Mouse (Mus musculus): ENCODE measurements around the gene Afap1. TPM values are rescaled to one million over a fixed set of nuclear protein-coding genes. Genes with fewer than 3 reads are reported as not detected.

Gene Afap1
- total RNA-seq, 4 experiments from 2014 or later, result 26.1 to 37.1 (median 28.7) TPM

DNA sequence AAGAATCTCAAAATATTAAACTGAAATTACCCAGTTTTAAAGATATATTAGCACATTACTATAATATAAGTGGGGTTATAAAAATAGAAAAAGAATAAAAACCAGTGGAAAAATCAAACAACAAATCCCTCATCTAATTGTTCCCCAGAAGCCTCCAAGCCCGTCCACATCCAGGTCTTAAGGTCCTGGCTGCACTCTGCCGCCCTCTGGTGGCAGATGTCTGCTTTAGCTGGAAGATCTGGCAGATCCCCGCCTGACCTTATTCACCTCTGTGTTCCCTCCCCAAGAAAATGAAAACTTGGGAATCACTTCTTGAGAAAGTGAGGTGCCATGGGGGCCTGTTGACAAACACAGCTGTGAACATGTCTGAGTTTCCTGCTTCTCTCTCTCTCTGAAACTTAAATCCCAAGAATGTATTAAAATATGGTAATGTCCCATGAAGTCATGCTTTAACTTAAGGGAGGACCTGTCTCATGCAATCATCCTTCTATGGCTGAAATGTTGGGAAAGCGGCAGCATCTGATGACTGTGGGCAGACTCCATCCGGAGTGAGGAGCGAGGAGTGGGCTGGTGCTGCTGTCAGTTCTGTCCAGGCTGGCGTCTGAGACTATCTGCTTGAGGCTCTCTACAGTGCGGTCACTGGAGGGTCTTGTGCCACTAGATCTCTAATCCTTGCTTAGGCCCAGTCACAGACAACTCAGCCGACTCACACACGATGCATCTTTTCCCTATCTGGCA, 78.9 kb downstream of the Afap1 start:
- peak in 1 of 2 experiments; percentile 56 for DNase-seq (ENCODE audit: low spot score in 2 of 2)

DNA sequence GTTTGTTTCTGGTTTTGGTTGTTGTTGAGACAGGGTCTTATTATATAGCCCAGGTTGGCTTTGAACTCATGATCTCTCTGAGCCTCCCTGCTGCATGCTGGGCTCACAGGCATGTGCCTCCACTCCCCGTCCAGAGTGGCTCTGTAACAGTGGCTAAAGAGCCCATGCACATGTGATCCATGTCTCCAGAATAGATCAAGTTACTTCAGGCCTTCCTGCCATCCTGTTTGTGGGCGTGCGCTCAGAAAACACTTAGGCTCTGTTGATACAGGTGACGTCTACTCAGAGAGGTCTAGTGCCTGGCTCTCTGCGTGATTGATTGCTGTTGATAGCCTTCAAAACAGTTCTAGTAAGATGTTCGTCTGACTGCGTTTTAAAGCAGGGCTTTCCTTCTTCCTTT, 79.6 kb downstream of the Afap1 start:
- no peak for DNase-seq (ENCODE audit: low spot score in 2 of 2)

DNA sequence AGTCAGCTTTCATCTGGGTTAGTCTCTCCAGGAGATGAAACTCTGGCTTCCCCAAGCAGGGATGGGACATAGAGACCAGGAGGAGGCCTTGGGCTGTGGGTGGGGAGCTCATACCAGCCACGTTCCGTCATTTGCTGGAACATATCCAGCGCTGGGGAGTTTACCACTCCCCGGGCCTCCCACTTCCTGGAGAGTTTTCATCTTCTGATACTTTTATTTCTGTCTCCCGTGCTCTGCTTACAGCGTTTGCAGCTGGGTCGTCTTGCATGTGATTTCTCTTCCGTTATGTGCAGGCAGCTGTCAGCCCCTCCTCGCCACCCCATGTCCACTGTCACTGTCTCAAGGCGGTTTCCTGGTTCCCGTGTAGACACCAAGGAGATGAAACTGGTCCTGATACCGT, 80.7 kb downstream of the Afap1 start:
- DNase-seq (ENCODE audit: low spot score in 2 of 2), result no peak

DNA sequence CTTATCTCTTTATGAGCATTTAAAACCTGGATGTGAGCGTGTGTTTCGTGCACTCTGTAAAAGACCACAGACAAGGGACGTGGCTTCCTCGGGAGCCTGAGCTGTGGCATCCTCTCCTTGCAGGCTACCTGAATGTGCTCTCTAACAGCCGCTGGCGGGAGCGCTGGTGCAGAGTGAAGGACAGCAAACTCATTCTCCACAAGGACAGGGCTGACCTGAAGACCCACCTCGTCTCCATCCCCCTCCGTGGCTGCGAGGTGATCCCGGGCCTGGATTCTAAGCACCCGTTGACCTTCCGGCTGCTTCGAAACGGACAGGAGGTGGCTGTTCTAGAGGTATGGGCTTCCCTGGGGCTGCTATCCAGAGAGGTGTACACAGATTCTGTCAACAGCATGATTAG, 81.1 kb downstream of the Afap1 start:
- DNase-seq (ENCODE audit: low spot score in 2 of 2), result no peak

DNA sequence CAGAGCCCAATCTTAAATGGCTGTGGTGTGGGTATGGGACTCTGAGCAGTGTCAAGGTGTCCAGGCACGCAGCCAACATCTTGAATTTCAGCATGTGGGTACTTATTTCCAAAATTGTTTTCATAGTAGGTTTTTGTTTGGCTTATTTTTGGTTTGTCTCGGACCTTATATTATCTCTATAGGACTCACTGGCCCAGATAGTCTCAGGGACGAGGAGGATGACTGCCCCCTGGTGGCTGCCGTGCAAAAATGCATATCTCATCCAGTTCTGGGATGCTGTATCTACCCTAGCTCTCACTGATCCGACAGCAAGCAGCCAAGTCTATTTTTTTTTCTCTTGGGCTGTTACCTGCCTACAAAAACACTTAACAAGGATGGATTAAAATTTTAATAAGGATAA, 82.6 kb downstream of the Afap1 start:
- DNase-seq (ENCODE audit: low spot score in 2 of 2), result peak in 1 of 2 experiments; percentile 49

DNA sequence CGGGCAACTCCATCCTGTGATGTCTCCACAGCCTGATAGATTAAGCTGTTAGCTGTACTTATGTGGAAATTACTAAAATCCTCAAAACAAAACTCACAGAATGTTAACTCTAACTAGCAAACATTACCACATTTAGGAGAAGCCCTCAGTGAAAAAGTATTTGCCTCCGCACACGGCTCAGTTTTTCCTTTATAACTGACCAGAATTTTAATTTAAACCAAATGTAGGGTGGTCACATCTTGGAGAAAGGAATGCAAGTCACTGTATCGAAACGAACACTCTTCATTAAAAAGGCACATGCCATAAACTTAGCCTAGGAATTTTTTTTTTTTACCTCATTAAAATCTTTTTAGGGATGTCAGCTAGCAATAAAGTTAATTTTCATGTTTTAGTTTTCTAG, 87.4 kb downstream of the Afap1 start:
- DNase-seq (ENCODE audit: low spot score in 2 of 2), result no peak

DNA sequence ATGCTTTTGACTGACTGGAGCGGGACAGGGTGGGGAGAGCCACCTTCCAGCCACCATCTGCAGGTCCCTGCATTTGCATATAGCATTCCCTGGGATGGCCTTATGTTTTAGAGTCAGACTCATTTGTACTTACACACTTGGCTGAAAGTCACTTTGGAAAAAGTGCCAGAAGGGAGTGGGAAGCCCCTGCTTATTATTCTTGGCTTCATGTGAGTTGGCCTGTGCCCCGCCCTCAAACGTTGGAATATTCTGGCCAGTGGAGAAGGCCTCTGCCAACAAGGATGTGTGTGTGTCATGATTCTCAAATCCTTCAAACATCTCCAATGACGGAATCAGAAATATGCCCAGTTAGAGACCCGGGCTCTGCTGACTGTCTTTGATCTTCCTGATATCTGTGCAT, 88.2 kb downstream of the Afap1 start:
- DNase-seq (ENCODE audit: low spot score in 2 of 2), result no peak

DNA sequence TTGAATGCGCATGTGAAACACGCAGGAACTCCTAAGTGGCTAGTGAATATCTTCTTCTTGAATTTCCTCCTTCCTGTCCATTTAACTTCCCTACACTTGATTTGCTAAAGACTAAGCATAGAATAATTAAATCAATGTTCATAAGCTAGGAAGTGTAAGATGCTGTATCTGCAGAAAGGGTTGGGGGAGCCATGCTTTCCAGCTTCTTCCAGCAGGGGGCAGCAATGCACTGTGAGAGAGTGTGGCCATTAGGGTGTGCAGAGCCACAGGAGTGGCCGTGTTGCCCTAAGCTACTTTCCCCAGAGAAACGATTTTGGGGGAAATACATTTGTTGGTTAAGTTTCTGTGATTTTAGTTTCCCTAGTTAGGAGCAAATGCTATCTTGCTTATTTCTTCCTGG, 88.9 kb downstream of the Afap1 start:
- peak; percentile 59 to 89 for DNase-seq (ENCODE audit: low spot score in 2 of 2)

DNA sequence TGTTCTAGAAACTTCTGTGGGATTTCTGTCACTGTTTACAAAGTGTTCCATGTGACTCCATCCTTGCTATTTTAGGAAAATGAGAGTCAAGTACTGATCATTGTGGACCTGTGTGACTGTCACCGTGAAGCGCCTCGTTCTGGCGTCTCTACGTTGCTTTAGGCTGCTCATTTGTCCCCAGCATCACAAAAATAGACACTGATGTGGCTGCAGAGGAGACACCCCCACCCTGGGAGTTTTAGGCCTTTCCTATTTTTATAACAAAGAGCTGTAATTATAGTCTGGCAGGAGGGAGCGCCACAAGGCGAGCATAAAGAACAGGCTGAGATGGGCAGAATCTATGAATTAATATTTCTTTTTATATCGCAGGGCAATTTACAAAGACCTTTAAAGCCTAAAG, 92.5 kb downstream of the Afap1 start:
- no peak for DNase-seq (ENCODE audit: low spot score in 2 of 2)

DNA sequence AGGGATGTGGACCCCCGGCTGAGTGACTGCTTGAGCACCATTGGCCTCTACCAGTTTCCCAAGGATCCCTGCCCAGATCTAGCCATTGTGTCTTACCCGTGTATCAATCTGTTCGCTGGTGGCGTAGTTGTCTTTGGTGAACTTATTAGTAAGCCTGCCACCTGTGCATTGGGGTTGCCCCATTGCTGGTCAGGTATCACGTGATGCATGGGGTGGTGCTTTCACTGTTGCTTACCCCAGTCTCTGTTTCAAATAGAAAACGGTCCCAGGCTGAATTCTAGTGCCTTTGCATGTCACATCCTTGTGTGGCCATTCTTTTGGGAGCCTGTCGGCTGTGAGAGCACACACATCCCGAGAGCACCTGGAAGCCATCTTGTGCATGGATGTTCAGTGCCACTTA, 95.0 kb downstream of the Afap1 start:
- DNase-seq (ENCODE audit: low spot score in 2 of 2), result no peak

DNA sequence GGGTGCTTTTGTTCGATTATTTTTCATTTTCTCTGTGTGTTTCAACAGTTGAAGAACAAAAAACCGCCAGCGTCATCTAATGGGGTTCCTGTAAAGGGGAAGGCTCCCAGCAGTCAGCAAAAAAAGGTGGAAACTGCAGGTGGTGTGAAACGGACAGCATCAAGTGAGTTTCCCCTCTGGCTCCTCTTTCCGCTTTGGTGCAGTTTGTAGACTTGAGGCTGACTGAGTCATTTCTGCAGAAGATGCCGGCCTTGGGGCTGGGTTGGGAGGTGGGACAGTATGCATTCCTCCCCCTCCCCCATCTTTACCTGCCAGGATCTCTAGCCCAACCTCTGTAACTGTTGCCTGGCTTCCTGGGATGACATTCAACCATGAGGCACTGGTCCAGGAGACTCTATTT, 96.4 kb downstream of the Afap1 start:
- no peak for DNase-seq (ENCODE audit: low spot score in 2 of 2)

DNA sequence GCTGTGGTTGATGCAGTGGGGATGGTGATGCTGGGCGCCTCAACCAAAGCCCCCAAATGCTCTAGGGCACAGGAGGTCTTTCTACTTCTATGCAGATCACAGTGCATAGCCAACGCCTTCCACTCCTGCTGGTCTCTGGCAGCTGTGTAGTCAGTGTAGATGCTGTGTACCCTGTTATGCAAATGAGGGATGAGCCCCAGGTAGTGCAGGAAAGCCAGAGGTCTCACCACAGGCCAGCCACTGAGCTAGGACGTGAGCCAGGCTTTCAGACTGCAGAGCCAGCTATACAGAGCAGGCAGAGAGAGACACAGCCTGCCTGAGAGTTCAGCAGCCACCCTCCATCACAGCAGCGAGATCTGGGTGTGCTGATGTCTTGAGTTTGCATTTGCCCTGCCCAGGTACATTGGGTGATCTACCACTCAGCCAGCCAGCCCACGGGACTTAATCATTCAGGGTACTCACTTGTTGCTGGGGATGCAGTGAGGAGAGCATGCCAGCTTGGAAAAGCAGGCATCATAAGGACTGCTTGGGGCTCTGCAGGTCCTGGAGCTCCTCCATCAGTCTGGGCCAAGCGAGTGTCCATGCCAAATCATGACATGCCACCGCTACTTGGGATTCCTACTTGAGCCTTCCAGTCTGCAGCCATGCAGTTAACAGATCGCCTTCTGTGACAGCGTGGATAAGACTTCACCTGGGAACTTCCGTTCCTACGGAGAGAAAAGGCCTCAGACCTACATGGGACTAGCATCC, 97.0 kb downstream of the Afap1 start:
- no peak for DNase-seq (ENCODE audit: low spot score in 2 of 2)

DNA sequence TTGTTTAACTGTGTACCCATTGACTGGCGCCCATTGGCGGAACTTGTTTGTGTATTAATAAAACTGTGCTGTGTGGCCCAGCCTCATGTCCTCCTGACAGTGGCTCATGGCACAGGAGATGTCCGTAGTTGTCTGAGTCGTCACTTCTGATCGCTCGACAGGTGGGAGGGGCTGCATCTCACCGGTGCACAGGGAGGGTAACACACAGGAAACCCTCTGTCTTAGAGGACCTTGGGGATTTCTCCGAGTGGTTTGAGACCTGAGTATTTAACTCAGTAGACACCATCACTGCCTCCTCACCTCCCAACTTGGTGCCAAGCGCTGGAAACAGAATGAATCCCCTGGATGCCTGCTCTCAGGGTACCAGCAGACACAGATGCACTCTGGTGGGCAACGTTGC, 110.7 kb downstream of the Afap1 start:
- DNase-seq (ENCODE audit: low spot score in 2 of 2), result no peak

DNA sequence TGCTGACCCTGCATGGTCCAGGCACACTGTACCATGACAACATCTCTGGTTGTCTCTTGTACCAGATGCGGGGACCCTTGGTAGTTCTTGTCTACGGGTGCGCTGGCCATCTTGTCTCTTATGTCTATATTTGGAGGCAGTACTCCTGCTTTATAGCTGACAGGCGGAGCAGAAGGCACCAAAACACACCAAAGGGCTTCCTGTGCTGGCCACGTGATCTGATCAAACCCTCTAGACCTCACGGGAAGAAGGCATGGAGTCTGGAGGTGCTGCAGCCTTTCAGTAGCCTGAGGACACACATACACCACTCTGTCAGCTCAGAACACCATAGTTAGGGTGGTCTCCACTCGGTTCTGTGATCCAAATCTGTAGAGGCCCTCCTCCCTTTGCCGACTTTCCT, 113.0 kb downstream of the Afap1 start:
- DNase-seq (ENCODE audit: low spot score in 2 of 2), result no peak

DNA sequence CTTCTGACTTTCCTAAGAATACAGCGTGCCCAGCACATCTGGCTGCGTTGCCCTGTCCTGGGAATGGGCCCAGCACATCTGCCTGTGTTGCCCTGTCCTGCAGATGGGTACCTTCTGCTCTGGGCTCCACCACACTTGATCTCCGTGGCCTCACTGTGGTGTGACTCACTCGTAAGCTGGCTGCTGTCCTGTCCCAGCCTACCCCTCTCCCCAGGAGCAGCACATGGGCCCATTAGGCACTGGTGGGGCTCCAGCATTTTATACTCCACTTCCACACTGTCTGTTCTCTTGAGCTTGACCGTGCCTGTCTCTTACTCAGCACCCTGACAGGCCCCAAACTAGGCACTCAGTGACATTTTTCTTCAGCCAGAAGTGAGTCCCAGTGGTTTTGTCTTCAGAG, 113.5 kb downstream of the Afap1 start:
- DNase-seq (ENCODE audit: low spot score in 2 of 2), result no peak

DNA sequence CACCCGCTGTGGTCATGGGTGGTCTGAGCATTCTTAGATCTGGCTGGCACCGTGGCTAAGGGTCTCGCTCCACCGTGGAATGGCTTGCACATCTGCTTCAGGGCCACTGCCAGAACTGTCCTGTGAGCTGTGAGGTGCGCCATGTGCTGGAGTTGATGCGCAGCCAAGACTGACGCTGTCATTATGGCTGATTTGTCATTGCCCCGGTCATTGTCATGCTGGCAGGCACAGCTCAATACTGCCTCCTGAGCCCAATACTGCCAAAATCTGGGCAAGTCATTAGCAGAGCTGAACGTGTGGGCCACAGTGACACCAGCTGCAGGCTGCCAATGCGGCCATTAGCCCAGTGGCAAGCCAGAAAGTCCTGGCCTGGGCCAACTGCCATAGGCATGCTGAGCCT, 114.5 kb downstream of the Afap1 start:
- peak; percentile 32 to 39 for DNase-seq (ENCODE audit: low spot score in 2 of 2)

DNA sequence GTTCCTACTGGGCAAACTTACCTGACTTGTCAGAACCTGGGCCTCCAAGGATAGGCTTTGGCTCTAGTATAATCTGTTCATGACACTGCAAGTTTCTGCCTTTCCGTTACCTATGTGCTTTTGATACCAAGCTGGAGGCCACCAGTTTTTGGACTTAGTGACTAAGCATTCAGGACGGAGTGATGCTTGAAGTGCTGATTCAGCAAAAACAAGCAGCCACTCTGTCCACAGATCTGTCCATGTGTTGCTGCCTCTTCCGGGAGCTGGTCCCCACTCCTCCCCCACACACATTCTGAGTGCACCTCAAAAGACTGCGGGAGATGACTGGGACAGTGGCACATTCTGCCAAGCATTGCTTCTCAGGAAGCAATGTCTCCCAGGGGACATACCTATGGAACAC, 116.3 kb downstream of the Afap1 start:
- no peak for DNase-seq (ENCODE audit: low spot score in 2 of 2)

DNA sequence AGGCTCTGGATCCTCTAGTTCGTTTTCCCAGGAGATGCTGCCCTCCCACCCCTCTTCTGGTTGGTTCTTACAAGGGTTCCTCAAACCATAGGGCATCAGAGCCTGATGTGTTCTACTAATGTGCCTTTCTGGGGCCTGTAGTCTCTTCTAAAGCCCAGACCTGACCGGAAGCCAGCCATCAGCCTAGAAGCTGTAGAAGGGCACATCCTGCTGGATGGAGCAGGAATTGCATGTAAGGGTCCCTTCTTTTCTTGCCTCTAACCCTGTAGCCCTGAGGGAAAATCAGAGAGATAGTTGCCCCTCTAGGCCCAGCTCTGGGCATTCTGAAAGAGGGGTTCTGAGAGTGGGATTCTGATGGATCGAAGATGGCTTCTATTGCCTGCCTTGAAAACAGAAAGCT, 125.2 kb downstream of the Afap1 start:
- DNase-seq (ENCODE audit: low spot score in 2 of 2), result no peak

DNA sequence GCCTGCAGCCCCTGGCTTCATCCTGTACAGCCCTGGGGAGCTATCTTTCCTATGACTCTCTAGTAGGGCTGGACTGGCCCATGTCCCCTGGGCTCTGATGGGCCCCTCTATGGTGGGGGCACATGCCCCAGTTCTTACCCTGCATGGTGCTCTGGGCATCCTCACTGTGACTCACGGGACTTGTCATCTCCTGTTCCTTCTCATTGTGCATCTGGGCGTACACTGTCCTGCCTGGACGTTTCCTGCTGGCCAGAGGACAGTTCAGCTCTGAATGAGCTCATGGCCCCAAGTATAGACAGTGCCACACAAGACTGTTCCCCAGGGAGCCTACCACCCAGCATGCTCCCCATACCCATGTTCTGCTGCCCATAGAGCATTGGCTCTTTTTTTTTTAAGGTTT, 128.0 kb downstream of the Afap1 start:
- DNase-seq (ENCODE audit: low spot score in 2 of 2), result no peak

DNA sequence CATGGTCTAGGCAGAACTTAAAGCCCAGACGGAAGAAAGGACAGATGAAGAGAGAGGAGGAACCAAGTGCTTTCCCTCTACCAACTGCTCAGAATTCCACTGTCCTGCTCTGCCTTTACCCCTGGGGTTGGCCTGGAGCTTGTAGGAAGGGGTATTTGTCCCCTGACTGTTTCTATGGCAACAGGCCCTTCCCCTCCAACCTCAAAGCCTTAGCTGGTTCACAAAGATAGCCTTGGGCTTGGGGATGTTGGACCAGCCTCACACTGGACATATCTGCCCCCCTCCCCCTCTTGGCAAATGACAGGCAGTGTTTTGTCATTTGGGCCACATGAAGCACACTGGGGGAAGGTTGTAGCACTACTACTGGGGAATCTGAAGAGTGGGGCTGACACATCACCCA, 129.2 kb downstream of the Afap1 start:
- DNase-seq (ENCODE audit: low spot score in 2 of 2), result no peak

DNA sequence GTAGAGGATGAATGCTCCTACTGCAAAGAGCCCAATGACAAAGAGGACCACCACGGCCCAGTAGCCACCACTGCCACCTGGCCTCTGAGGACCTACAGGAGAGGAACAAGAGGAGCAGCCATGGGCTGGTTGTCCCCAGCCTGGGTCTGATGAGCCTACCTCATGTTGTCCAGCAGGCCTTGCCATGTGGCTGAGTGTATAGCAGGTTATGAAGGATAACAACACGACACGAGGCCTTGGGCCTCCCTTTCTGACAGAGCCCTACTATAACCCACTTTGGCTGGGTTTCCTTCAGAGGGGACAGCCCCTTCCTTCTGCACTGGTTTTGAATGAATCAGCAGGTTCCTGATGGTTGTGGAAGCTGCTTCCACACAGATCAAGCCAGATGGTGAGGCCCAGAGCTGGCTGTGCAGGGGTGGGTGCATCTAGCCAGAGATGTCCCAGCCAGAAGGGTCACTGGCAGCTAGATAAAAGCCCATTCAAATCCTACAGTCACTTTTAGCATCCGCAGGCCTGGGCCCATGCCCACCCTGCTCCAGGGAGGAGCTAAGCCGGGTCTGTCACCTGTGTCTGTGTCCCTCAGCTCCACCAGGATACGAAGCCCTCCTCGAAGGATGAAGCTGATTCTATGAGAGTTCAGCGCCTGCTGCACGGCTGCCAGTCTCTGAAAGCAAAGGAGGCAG, 131.0 kb downstream of the Afap1 start:
- peak in 1 of 2 experiments; percentile 18 for DNase-seq (ENCODE audit: low spot score in 2 of 2)

DNA sequence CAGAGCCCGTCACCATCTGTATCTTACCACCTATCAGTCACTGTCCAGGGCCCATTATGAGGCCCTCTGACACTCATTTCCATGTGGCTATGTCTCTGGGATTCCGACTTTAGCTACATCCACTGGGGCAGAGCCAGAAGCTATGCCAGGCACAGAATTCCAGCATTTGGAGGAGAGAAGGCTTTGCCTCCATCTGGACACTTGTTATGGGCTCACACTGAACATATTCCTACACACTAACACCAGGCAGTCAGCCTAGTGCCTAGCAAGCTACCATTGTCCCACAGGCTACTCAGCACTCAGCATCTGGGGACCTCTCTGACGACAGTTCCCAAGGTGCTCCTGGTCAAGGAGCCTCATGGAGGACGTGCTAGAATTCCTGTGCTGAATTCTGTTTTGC, 132.0 kb downstream of the Afap1 start:
- no peak for DNase-seq (ENCODE audit: low spot score in 2 of 2)

Data from layer of hippocampus, adult 8-10 months (tissue).